Mouse (Mus musculus) hindbrain, embryonic 14.5 days (tissue): ENCODE results near the gene Slc43a2. TPM values are rescaled to one million over a fixed set of nuclear protein-coding genes. Genes with fewer than 3 reads are reported as not detected.

ENCODE experiments used
- ATAC-seq: fragments of 200-750 bp; cut with Nextera tagmentation; 2 replicates; pipeline ENCODE4 v1.8.0; 2017; ENCODE audit warnings: moderate number of reproducible peaks, mild to moderate bottlenecking, moderate TSS enrichment, moderate library complexity; ENCODE audit not compliant: low FRiP score
- DNase-seq: peaks from one replicate; pipeline ENCODE4 v3.0.0-alpha.2; 2015; ENCODE audit warnings: low spot score
- H3K27ac ChIP-seq: fragments of 300-500 bp; sonication (generic); 2 replicates; pipeline ENCODE4 v1.5.1; 2014; ENCODE audit warnings: mild to moderate bottlenecking, moderate library complexity
- H3K27me3 ChIP-seq: fragments of 300-500 bp; sonication (generic); 2 replicates; pipeline ENCODE4 v1.6.1; 2014; ENCODE audit warnings: mild to moderate bottlenecking, low read length, mixed read lengths; ENCODE audit not compliant: control insufficient read depth, insufficient read depth
- H3K36me3 ChIP-seq: fragments of 300-500 bp; sonication (generic); replicated peaks from 2 replicates; pipeline ENCODE4 v1.6.1; 2014; ENCODE audit not compliant: control insufficient read depth, insufficient read depth
- H3K4me1 ChIP-seq: fragments of 300-500 bp; sonication (generic); replicated peaks from 2 replicates; pipeline ENCODE4 v1.6.1; 2014; ENCODE audit warnings: antibody characterized with exemption, low read length, mixed read lengths; ENCODE audit not compliant: control insufficient read depth, insufficient read depth
- H3K4me2 ChIP-seq: fragments of 300-500 bp; sonication (generic); replicated peaks from 2 replicates; pipeline ENCODE4 v1.6.1; 2014; ENCODE audit warnings: mild to moderate bottlenecking, moderate library complexity
- H3K4me3 ChIP-seq: fragments of 300-500 bp; sonication (generic); replicated peaks from 2 replicates; pipeline ENCODE4 v1.5.1; 2014; ENCODE audit warnings: mild to moderate bottlenecking, low read length
- H3K9ac ChIP-seq: fragments of 300-500 bp; sonication (generic); 2 replicates; pipeline ENCODE4 v1.6.1; 2014
- H3K9me3 ChIP-seq: fragments of 300-500 bp; sonication (generic); 2 replicates; pipeline ENCODE4 v1.6.1; 2016; ENCODE audit warnings: low read length; ENCODE audit not compliant: control insufficient read depth
- WGBS: fragments of 180-500 bp; shearing (Covaris S2); extraction: QIAGEN DNeasy Blood & Tissue Kit; methylation state at CpG from one replicate; pipeline ENCODE4 v1.1.7; 2014; 5-methylcytosine and 5-hydroxymethylcytosine counted together
- polyA plus RNA-seq: library from polyadenylated mRNA; unstranded; fragments of >200 nt; fragmentation: Nextera tagmentation; extraction: Ambion mirVana; gene quantifications from 2 replicates; pipeline ENCODE4 v1.2.1, GENCODE M21; 2014

Slc43a2 gene
- polyA plus RNA-seq, 1 experiment from 2014 or later = 15.2 TPM

DNA sequence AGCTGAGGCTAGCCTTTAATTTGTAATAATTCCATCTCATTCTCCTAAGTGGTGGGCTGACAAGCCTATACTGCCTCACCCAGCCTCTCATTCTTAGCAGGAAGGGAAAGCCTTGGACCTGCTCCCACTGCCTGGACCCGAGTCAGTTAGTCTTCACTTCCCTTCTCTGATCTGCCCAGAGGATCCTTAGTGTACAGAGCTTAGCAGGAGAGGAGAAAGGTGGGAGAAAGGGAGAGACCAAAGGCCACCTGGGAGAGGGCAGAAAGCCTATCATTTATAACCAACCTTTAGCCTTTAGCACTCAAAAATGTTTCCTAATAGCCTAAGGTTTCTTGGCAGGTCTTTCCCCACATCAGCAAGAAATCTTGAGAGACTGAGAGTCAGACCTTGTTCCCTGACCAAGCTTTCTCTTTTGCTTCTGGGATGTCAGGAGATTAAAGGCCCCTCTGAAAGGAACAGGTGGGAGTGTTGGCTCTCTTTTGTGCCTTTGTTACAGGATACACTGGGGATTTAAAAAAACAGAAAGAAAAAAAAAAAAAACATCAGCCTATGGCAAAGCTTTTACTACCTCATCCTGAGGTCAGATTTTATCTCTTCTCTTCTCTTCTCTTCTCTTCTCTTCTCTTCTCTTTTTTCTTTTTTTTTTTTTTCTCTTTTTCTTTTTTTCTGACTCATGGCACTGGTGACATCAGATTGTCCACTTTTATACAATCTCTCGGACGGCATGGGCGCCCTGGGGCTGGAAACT lies 3.0 kb downstream of the Slc43a2 start:
- peak overlapping the region; percentile 29; the same call in 1 of the 2 replicates for H3K27ac ChIP-seq
- H3K4me3 ChIP-seq = no peak overlapping the region
- ATAC-seq = no peak
- H3K4me1 ChIP-seq = peaks cover 46% of the 10 kb centered on the region
- H3K4me2 ChIP-seq = peak overlapping the region; percentile 98
- H3K36me3 ChIP-seq = 0 out of 2 replicates have a peak, but pooled peaks cover 7% of the 10 kb centered on the region
- no peaks in the 10 kb centered on the region for H3K27me3 ChIP-seq
- H3K9me3 ChIP-seq = no peaks in the 10 kb centered on the region
- no peak for DNase-seq
- WGBS = 69% methylated on average over 4 of the region's 4 CpGs
- H3K9ac ChIP-seq = peak overlapping the region; percentile 18

DNA sequence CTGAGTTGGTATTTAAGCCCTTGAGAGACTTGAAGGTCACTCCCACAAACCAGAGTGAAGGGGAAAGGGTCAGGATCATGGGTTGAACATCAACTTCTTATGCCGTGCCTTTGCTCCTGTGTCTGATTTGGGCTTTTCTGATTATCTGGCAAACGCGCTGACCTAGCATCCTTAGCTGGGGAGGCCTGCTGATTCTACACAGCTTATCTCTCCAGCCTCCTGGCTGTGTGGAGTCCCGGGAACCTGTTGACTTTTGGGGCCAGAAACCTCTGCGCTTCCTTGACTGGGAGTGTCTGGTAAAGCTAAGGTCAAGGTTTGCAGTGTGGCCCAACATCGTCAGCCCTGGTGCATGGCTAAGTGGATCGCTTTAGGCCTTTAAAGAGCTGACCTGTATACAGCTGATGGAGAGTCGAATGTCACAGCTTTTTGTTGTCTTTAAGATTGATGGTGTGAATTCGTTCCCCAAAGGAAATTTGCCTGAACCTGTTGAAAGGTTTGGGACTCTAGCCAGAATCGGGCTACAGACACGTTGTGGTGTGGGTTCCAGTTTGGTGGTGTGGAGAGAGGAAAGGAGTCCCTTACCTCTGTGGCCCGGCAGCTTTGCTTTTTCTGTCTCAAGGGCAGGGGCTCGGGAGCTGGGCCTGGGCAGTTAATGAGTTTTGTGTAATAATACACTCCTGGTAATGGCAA lies 3.8 kb downstream of the Slc43a2 start:
- ATAC-seq (no peak), DNase-seq (no peak)
- Histone ChIP-seq H3K9me3 (no peaks in the 10 kb centered on the region), H3K27ac (0 out of 2 replicates have a peak overlapping the region, but pooled peaks have one; percentile 20), H3K4me2 (peak overlapping the region; percentile 98), H3K4me3 (no peak overlapping the region; the same call in 1 of the 2 replicates), H3K27me3 (no peaks in the 10 kb centered on the region), H3K4me1 (peaks cover 46% of the 10 kb centered on the region), H3K36me3 (0 out of 2 replicates have a peak, but pooled peaks cover 7% of the 10 kb centered on the region), H3K9ac (peak overlapping the region; percentile 12; the same call in 1 of the 2 replicates)
- 46% methylated on average over 13 of the region's 13 CpGs for WGBS

GRCm38 (mm10) chr11:75536255-75537024 lies 4.9 kb downstream of the Slc43a2 start:
- no peak overlapping the region for H3K4me2 ChIP-seq
- H3K36me3 ChIP-seq = 0 out of 2 replicates have a peak, but pooled peaks cover 7% of the 10 kb centered on the region
- WGBS = 87% methylated on average over 12 of the region's 12 CpGs
- peaks cover 46% of the 10 kb centered on the region for H3K4me1 ChIP-seq
- no peak overlapping the region for H3K4me3 ChIP-seq
- no peak overlapping the region for H3K27ac ChIP-seq
- no peak for DNase-seq
- no peaks in the 10 kb centered on the region for H3K27me3 ChIP-seq
- ATAC-seq = no peak
- no peak overlapping the region for H3K9ac ChIP-seq
- H3K9me3 ChIP-seq = no peaks in the 10 kb centered on the region

- no peak overlapping the region for H3K9ac ChIP-seq
- H3K4me1 ChIP-seq = peaks cover 46% of the 10 kb centered on the region
- H3K27ac ChIP-seq = 0 out of 2 replicates have a peak overlapping the region, but pooled peaks have one; percentile 63
- H3K9me3 ChIP-seq = no peaks in the 10 kb centered on the region
- WGBS = 90% methylated on average over 8 of the region's 8 CpGs
- no peak overlapping the region for H3K4me2 ChIP-seq
- no peak for ATAC-seq
- H3K36me3 ChIP-seq = 0 out of 2 replicates have a peak, but pooled peaks cover 7% of the 10 kb centered on the region
- no peaks in the 10 kb centered on the region for H3K27me3 ChIP-seq
- no peak overlapping the region for H3K4me3 ChIP-seq
- no peak for DNase-seq
Measured at GRCm38 (mm10) chr11:75537025-75537414, 5.5 kb downstream of the Slc43a2 start.

- DNase-seq = no peak
- H3K4me1 ChIP-seq = peaks cover 45% of the 10 kb centered on the region
- no peaks in the 10 kb centered on the region for H3K9me3 ChIP-seq
- peak overlapping the region; percentile 63 for H3K27ac ChIP-seq
- 0 out of 2 replicates have a peak, but pooled peaks cover 7% of the 10 kb centered on the region for H3K36me3 ChIP-seq
- H3K4me2 ChIP-seq = 0 out of 2 replicates have a peak overlapping the region, but pooled peaks have one; percentile 2
- WGBS = 35% methylated on average over 11 of the region's 11 CpGs
- no peak overlapping the region for H3K4me3 ChIP-seq
- no peaks in the 10 kb centered on the region for H3K27me3 ChIP-seq
- no peak overlapping the region for H3K9ac ChIP-seq
- no peak for ATAC-seq
Measured at GRCm38 (mm10) chr11:75537491-75538183, 6.1 kb downstream of the Slc43a2 start.

DNA sequence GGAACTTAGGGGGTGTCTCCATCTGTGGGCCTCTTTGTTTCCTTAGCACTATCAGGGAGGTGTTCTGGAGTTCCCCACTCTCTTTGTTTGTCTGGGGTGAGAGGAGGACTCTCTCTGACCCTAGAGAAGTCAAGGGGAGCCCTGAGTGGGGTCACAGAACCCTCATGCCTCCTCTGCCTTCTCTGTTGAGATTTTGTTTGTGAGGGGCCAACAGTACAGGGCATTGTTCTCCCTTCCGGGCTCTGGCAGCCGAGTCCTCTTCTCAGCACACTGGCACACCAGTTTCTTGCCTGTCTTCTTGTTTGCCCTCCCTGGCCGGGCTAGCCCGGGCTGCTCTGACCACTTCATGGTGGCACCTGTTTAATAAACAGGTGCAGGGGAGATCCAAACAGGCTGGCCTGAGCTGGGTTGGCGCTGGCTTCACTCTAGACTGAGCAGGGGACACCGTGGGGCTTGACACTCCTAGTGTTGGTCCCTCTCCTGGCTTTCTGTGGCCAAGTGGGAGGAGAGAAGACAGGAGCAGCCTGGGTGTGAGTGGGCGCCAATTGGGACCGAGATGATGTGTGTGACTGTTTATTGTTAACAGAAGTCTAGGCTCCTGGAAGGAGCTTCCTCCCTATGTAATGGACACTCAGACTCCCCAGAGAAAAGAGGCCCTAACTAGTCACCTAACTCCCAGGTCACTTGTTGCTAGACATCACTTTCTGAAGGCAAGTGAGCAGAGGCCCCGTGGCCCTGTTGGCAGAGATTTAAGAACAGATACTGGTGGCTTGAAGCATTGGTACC lies 6.9 kb downstream of the Slc43a2 start:
- 0 out of 2 replicates have a peak overlapping the region, but pooled peaks have one; percentile 2 for H3K4me2 ChIP-seq
- H3K27ac ChIP-seq = peak overlapping the region; percentile 63
- no peaks in the 10 kb centered on the region for H3K27me3 ChIP-seq
- no peak overlapping the region for H3K9ac ChIP-seq
- no peaks in the 10 kb centered on the region for H3K9me3 ChIP-seq
- WGBS = 66% methylated on average over 9 of the region's 9 CpGs
- H3K36me3 ChIP-seq = 0 out of 2 replicates have a peak, but pooled peaks cover 7% of the 10 kb centered on the region
- peaks cover 38% of the 10 kb centered on the region for H3K4me1 ChIP-seq
- DNase-seq (no peak), ATAC-seq (no peak)
- H3K4me3 ChIP-seq = no peak overlapping the region

DNA sequence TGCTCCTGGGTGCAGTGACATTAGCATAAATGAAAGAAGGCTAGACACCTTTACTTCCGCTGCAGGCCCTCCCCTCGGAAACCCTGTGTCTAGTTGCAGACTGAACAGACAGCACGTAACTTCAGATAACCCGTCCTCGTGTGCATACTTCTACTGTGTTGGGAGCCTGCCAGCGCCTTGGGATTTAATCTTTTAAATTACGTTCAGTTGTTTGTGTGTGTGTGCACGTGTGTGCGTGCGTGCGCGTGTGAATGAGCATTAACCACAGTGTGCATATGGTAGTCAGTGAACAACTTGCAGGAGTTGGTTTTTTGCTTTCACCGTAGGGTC lies 7.4 kb downstream of the Slc43a2 start:
- no peak overlapping the region for H3K9ac ChIP-seq
- H3K9me3 ChIP-seq = no peaks in the 10 kb centered on the region
- ATAC-seq (no peak), DNase-seq (no peak)
- 91% methylated on average over 13 of the region's 13 CpGs for WGBS
- H3K4me1 ChIP-seq = peaks cover 32% of the 10 kb centered on the region
- no peak overlapping the region for H3K4me2 ChIP-seq
- H3K27ac ChIP-seq = peak overlapping the region; percentile 63; the same call in 1 of the 2 replicates
- no peak overlapping the region for H3K4me3 ChIP-seq
- H3K36me3 ChIP-seq = 0 out of 2 replicates have a peak, but pooled peaks cover 7% of the 10 kb centered on the region
- H3K27me3 ChIP-seq = no peaks in the 10 kb centered on the region

GRCm38 (mm10) chr11:75540209-75540608 lies 8.7 kb downstream of the Slc43a2 start:
- Histone ChIP-seq H3K27ac (0 out of 2 replicates have a peak overlapping the region, but pooled peaks have one; percentile 8), H3K4me3 (no peak overlapping the region), H3K4me2 (no peak overlapping the region), H3K27me3 (no peaks in the 10 kb centered on the region), H3K36me3 (peaks cover 19% of the 10 kb centered on the region; the same call in 1 of the 2 replicates), H3K4me1 (peaks cover 21% of the 10 kb centered on the region), H3K9ac (peak overlapping the region; percentile 14; the same call in 1 of the 2 replicates), H3K9me3 (no peaks in the 10 kb centered on the region)
- 85% methylated on average over 8 of the region's 8 CpGs for WGBS
- ATAC-seq = no peak
- DNase-seq = no peak
